8 mouse cellular contexts compared by ENCODE assay signal in genomic region chr6:29278513-29279267, GRCm38 (mm10). TPM values are rescaled to one million over a fixed set of nuclear protein-coding genes. Genes with fewer than 3 reads are reported as not detected.
DNase-seq lines count a peak whose midpoint lies in the region; ATAC-seq and TF ChIP-seq lines count a peak whose summit lies in the region.
"Had no signal": no experiment of that assay in that cellular context is flagged by ENCODE, and none has a peak within 500 bp of the region (broad histone marks: within the 10 kb centered on the region; RNA-seq: fewer than 3 reads in every experiment).

No protein-coding gene starts in this region.

- H3ac ChIP-seq in C2C12 (ENCODE audit: control insufficient read depth, insufficient read length, low read depth) = no peak overlapping the region

- no peak overlapping the region for H3K4me2 ChIP-seq in heart, embryonic 11.5 days
- no peak overlapping the region for H3K4me2 ChIP-seq in kidney, postnatal 0 days (ENCODE audit: low read length)
- H3K4me2 ChIP-seq: lung, embryonic 15.5 days had no signal

- no peak for TF ChIP-seq EP300 in ES-Bruce4 (IDR thresholded peaks at IDR 0.05; ENCODE audit: insufficient read depth, low read depth, low read length)

- TF ChIP-seq CTCF in C2C12 (IDR thresholded peaks at IDR 0.05; ENCODE audit: control insufficient read depth, insufficient read depth, insufficient read length) = peak; percentile 50
- peak; percentile 58 for TF ChIP-seq CTCF in ES-Bruce4 (IDR thresholded peaks at IDR 0.05; ENCODE audit: low read depth, low read length)
- peak; percentile 81 for TF ChIP-seq CTCF in kidney, postnatal 0 days (IDR thresholded peaks at IDR 0.05; ENCODE audit: low read depth)
- TF ChIP-seq CTCF in lung, adult 2 months (IDR thresholded peaks at IDR 0.05; ENCODE audit: insufficient read depth, low read length) = peak; percentile 68

- peaks cover 8% of the 10 kb centered on the region for H3K79me3 ChIP-seq in C2C12 (ENCODE audit: low read depth)

- no peaks in the 10 kb centered on the region for H3K4me1 ChIP-seq in ES-Bruce4 (ENCODE audit: control insufficient read depth, insufficient read depth, low read length)
- no peaks in the 10 kb centered on the region for H3K4me1 ChIP-seq in heart, embryonic 11.5 days (ENCODE audit: control insufficient read depth, insufficient read depth, low read length)
- no peaks in the 10 kb centered on the region for H3K4me1 ChIP-seq in kidney, postnatal 0 days (replicated peaks; ENCODE audit: insufficient read depth, low read length)
- peaks cover 2% of the 10 kb centered on the region; the same call in 1 of the 2 replicates for H3K4me1 ChIP-seq in lung, adult 2 months (ENCODE audit: control insufficient read depth, insufficient read depth, low read length)

- no peak overlapping the region for H3K9ac ChIP-seq in ES-Bruce4 (ENCODE audit: low read depth, poor library complexity, severe bottlenecking)
- no peak overlapping the region for H3K9ac ChIP-seq in heart, embryonic 11.5 days (ENCODE audit: low read depth, low read length)
- H3K9ac ChIP-seq in kidney, postnatal 0 days (ENCODE audit: low read depth, low read length) = no peak overlapping the region
- H3K9ac ChIP-seq: lung, embryonic 15.5 days had no signal

- H3K9me3 ChIP-seq in ES-Bruce4 (replicated peaks; ENCODE audit: control insufficient read depth, insufficient read depth, low read length, poor library complexity, severe bottlenecking) = no peaks in the 10 kb centered on the region
- no peaks in the 10 kb centered on the region for H3K9me3 ChIP-seq in heart, embryonic 11.5 days (replicated peaks; ENCODE audit: control insufficient read depth, low read length)
- no peaks in the 10 kb centered on the region for H3K9me3 ChIP-seq in kidney, postnatal 0 days (replicated peaks; ENCODE audit: low read length)
- H3K9me3 ChIP-seq: lung, embryonic 15.5 days had no signal

- 14% methylated on average over 8 of the region's 8 CpGs for WGBS in heart, embryonic 11.5 days (ENCODE audit: insufficient replicate concordance)
- WGBS in kidney, postnatal 0 days = 27% methylated on average over 8 of the region's 8 CpGs
- WGBS in lung, adult 2 months = 17% methylated on average over 8 of the region's 8 CpGs

- peak overlapping the region; percentile 64 for H3K27ac ChIP-seq in ES-Bruce4 (ENCODE audit: insufficient read depth, low read length)
- H3K27ac ChIP-seq in heart, embryonic 11.5 days (ENCODE audit: low read depth, low read length) = peak overlapping the region; percentile 41
- H3K27ac ChIP-seq in kidney, postnatal 0 days = no peak overlapping the region; the same call in 1 of the 2 replicates
- H3K27ac ChIP-seq: lung, embryonic 15.5 days had no signal

- H3K36me3 ChIP-seq in C2C12 (ENCODE audit: control insufficient read depth, insufficient read depth) = peaks cover 29% of the 10 kb centered on the region
- H3K36me3 ChIP-seq in ES-Bruce4 (ENCODE audit: control insufficient read depth, insufficient read depth, low read length, poor library complexity, severe bottlenecking) = peaks cover 11% of the 10 kb centered on the region
- H3K36me3 ChIP-seq in heart, embryonic 11.5 days (ENCODE audit: control insufficient read depth, insufficient read depth, low read length) = 0 out of 2 replicates have a peak, but pooled peaks cover 5% of the 10 kb centered on the region
- H3K36me3 ChIP-seq in kidney, postnatal 0 days (ENCODE audit: insufficient read depth, low read length) = 0 out of 2 replicates have a peak, but pooled peaks cover 4% of the 10 kb centered on the region

- DNase-seq in cerebellum, adult 9-10 months = peak; percentile 73
- peak; percentile 91 for DNase-seq in kidney, postnatal 0 days (ENCODE audit: low spot score)
- peak; percentile 25 for DNase-seq in lung, adult 2 months

- H3K4me3 ChIP-seq in C2C12 (ENCODE audit: insufficient read depth, poor library complexity, severe bottlenecking) (no peak overlapping the region), ES-Bruce4 (ENCODE audit: low read depth, low read length) (no peak overlapping the region)
- no peak overlapping the region for H3K4me3 ChIP-seq in heart, embryonic 11.5 days (ENCODE audit: low read depth, low read length)
- no peak overlapping the region for H3K4me3 ChIP-seq in kidney, postnatal 0 days (replicated peaks; ENCODE audit: low read depth, low read length)
- no peak overlapping the region for H3K4me3 ChIP-seq in lung, adult 2 months (replicated peaks; ENCODE audit: extremely low read depth, low read depth, low read length)
- H3K4me3 ChIP-seq: lung, embryonic 15.5 days had no signal

- ATAC-seq in heart, embryonic 11.5 days (replicated peaks; ENCODE audit: insufficient number of reproducible peaks, low FRiP score, low TSS enrichment) = peak; percentile 46; the same call in 1 of the 2 replicates
- ATAC-seq in kidney, postnatal 0 days (replicated peaks; ENCODE audit: low FRiP score, low read depth) = 0 out of 2 replicates have a peak, but pooled peaks have one; percentile 54
- ATAC-seq in neutrophil, adult 5-6 weeks (ENCODE audit: extremely low read depth, insufficient number of reproducible peaks, low FRiP score, poor library complexity, severe bottlenecking) = peak; percentile 72; the same call in 1 of the 2 replicates

- no peak for TF ChIP-seq POLR2A in ES-Bruce4 (IDR thresholded peaks at IDR 0.05; ENCODE audit: insufficient read depth, low read length)
- no peak for TF ChIP-seq POLR2A in lung, adult 2 months (IDR thresholded peaks at IDR 0.05; ENCODE audit: borderline replicate concordance, extremely low read depth, low read depth, low read length)

- H3K27me3 ChIP-seq in C2C12 (ENCODE audit: control insufficient read depth, insufficient read depth, insufficient read length) (no peaks in the 10 kb centered on the region), ES-Bruce4 (ENCODE audit: control insufficient read depth, insufficient read depth, low read length, poor library complexity, severe bottlenecking) (no peaks in the 10 kb centered on the region)
- H3K27me3 ChIP-seq in heart, embryonic 11.5 days (ENCODE audit: control insufficient read depth, insufficient read depth, low read length) = no peaks in the 10 kb centered on the region
- H3K27me3 ChIP-seq in kidney, postnatal 0 days (ENCODE audit: insufficient read depth, low read length) = no peaks in the 10 kb centered on the region
- H3K27me3 ChIP-seq: lung, embryonic 15.5 days had no signal

- peaks cover 17% of the 10 kb centered on the region for H3K79me2 ChIP-seq in C2C12 (ENCODE audit: control insufficient read depth, insufficient read depth)

TF ChIP-seq in C2C12, 6 proteins besides CTCF, POLR2A, EP300 and RAD21:
- TF ChIP-seq CEBPB (IDR thresholded peaks at IDR 0.05; ENCODE audit: low read depth) = no peak
- no peak for TF ChIP-seq USF1 (IDR thresholded peaks at IDR 0.05; ENCODE audit: low read depth)
- TF ChIP-seq MYOD1 (IDR thresholded peaks at IDR 0.05; ENCODE audit: control insufficient read depth, insufficient read length, low read depth) = no peak
- TF ChIP-seq FOSL1 (IDR thresholded peaks at IDR 0.05; ENCODE audit: insufficient read depth, low read length, poor library complexity, severe bottlenecking) = no peak
- no peak for TF ChIP-seq MYOG (IDR thresholded peaks at IDR 0.05; ENCODE audit: control insufficient read depth, extremely low read depth, insufficient read length)
- no peak for TF ChIP-seq MAX (IDR thresholded peaks at IDR 0.05)
TF ChIP-seq in C2C12: peak in this region for 0.

RNA-seq across cellular contexts. Expression of gene Fam71f2, which starts 0.7 kb away (rescaled TPM):
- polyA plus RNA-seq in C2C12 (2012; fragmentation: generic; extraction: Trizol) (0.19 TPM), ES-Bruce4 (2011; ENCODE audit: insufficient read depth, insufficient read length, low read depth, missing spikeins) (1.5 and 1.9 TPM in 2 replicates)
- 0.53 TPM in 1 of 2 replicates, not detected in the other for polyA plus RNA-seq in heart, embryonic 11.5 days (2014; fragmentation: Nextera tagmentation; extraction: Ambion mirVana)
- polyA plus RNA-seq in kidney, postnatal 0 days (2015; fragmentation: Nextera tagmentation; extraction: Ambion mirVana) = 0.29 and 0.60 TPM in 2 replicates
- polyA plus RNA-seq in lung, adult 2 months (2012; rRNA removed) = 5.3 and 5.6 TPM in 2 replicates
- total RNA-seq in neutrophil, adult 5-6 weeks (2017) = 1.4 TPM in 1 of 2 replicates, not detected in the other

RNA-seq across cellular contexts. Expression of gene Hilpda, which starts 6.4 kb away (rescaled TPM):
- 33.9 TPM for polyA plus RNA-seq in C2C12 (2012; fragmentation: generic; extraction: Trizol)
- polyA plus RNA-seq in ES-Bruce4 (2011; ENCODE audit: insufficient read depth, insufficient read length, low read depth, missing spikeins) = 18.4 and 21.8 TPM in 2 replicates
- 23.4 and 27.4 TPM in 2 replicates for polyA plus RNA-seq in heart, embryonic 11.5 days (2014; fragmentation: Nextera tagmentation; extraction: Ambion mirVana)
- polyA plus RNA-seq in kidney, postnatal 0 days (2015; fragmentation: Nextera tagmentation; extraction: Ambion mirVana) = 32.8 and 34.2 TPM in 2 replicates
- polyA plus RNA-seq in lung, adult 2 months (2012; rRNA removed) = 154 and 155 TPM in 2 replicates
- 1.7 and 4.4 TPM in 2 replicates for total RNA-seq in neutrophil, adult 5-6 weeks (2017)

RNA-seq across cellular contexts. Expression of gene Fam71f1, which starts 40.2 kb away (rescaled TPM):
- polyA plus RNA-seq in C2C12 (2012; fragmentation: generic; extraction: Trizol) = 0.22 TPM
- not detected in 2 replicates for polyA plus RNA-seq in ES-Bruce4 (2011; ENCODE audit: insufficient read depth, insufficient read length, low read depth, missing spikeins)
- polyA plus RNA-seq in heart, embryonic 11.5 days (2014; fragmentation: Nextera tagmentation; extraction: Ambion mirVana) = 0.10 and 0.21 TPM in 2 replicates
- not detected in 2 replicates for polyA plus RNA-seq in kidney, postnatal 0 days (2015; fragmentation: Nextera tagmentation; extraction: Ambion mirVana)
- polyA plus RNA-seq in lung, adult 2 months (2012; rRNA removed) = 0.08 TPM in 1 of 2 replicates, not detected in the other
- total RNA-seq in neutrophil, adult 5-6 weeks (2017) = not detected in 2 replicates
- polyA plus RNA-seq: lung, embryonic 15.5 days had no signal

Comparison
In these comparisons a context has a peak if more than half of its experiments do, and no peak if none do; other contexts are left out.
1. DNase-seq: peak in every context shown above with its lines; median percentile 91 in kidney, postnatal 0 days; 73 in cerebellum, adult 9-10 months; 25 in lung, adult 2 months.